Comparison of ENCODE assay signal across 12 mouse cellular contexts in the genomic region with DNA sequence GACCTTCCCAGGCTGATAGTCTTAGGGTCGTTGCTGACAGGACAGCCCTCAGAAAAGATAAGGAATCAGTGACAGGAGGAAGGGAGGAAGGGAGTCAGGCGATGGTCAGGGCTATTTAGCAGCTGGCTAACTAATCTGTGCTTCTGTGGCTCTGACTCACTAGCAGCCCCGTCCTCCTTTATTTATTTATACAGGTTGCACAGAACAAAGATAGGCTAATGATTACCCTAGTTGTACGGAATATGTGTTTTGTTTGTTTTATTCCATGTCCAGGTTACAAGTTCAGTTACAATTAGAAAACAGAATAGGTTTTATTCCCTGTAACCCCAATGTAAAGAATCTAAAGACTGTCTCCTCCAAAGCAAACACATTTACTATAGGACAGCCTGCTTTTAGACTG. TPM values are rescaled to one million over a fixed set of nuclear protein-coding genes. Genes with fewer than 3 reads are reported as not detected.
"Had no signal": no experiment of that assay in that cellular context is flagged by ENCODE, and none has a peak within 500 bp of the region (broad histone marks: within the 10 kb centered on the region; RNA-seq: fewer than 3 reads in every experiment).

No protein-coding gene starts in this region.

- H3K27me3 ChIP-seq: neural tube, embryonic 12.5 days had no signal

- DNase-seq: kidney, adult 18-20 months; kidney, postnatal 14 days; lung, postnatal 14 days; right cerebral cortex, postnatal 14 days; thymus, postnatal 36 days had no signal

- H3K27ac ChIP-seq: kidney, embryonic 15.5 days; limb, embryonic 10.5 days; liver, embryonic 14.5 days; lung, embryonic 15.5 days; midbrain, embryonic 12.5 days; neural tube, embryonic 12.5 days had no signal

- H3K4me3 ChIP-seq: kidney, embryonic 15.5 days; limb, embryonic 10.5 days; lung, embryonic 15.5 days; midbrain, embryonic 12.5 days; myocyte; neural tube, embryonic 12.5 days had no signal

- H3K9ac ChIP-seq: kidney, embryonic 15.5 days; liver, embryonic 14.5 days; lung, embryonic 15.5 days; midbrain, embryonic 12.5 days; neural tube, embryonic 12.5 days had no signal

- H3K36me3 ChIP-seq: lung, embryonic 15.5 days had no signal

- H3K4me2 ChIP-seq: kidney, embryonic 15.5 days; lung, embryonic 15.5 days; midbrain, embryonic 12.5 days; neural tube, embryonic 12.5 days had no signal

- H3K9me3 ChIP-seq: kidney, embryonic 15.5 days; limb, embryonic 10.5 days; lung, embryonic 15.5 days; midbrain, embryonic 12.5 days; neural tube, embryonic 12.5 days had no signal

RNA-seq across cellular contexts. Expression of gene Trpm2, which starts 5.3 kb away (rescaled TPM):
- polyA plus RNA-seq: myocyte had no signal
